Comparison of ENCODE assay signal across 1 mouse cellular context in genomic region chr13:21906301-21906700, GRCm38 (mm10).
A peak's percentile ranks its signal among the peaks of the same experiment; 100 is the strongest.
TF ChIP-seq lines count a peak whose summit lies in the region.

No protein-coding gene starts in this region.

TF ChIP-seq in MEL, 35 proteins besides CTCF, POLR2A, EP300 and RAD21:
- TF ChIP-seq ZMIZ1 (IDR thresholded peaks at IDR 0.05; ENCODE audit: low read depth, low read length) (no peak), UBTF (IDR thresholded peaks at IDR 0.05; ENCODE audit: borderline replicate concordance, insufficient read depth, low read depth, low read length) (no peak), ZNF384 (IDR thresholded peaks at IDR 0.05; ENCODE audit: low read depth, low read length) (peak; percentile 21; the same call in 1 of the 2 replicates), BHLHE40 (IDR thresholded peaks at IDR 0.05; ENCODE audit: borderline replicate concordance, low read depth, low read length) (no peak)
